Mouse (Mus musculus) stomach, embryonic 15.5 days (tissue): ENCODE measurements around the gene Ces1d. TPM values are rescaled to one million over a fixed set of nuclear protein-coding genes. Genes with fewer than 3 reads are reported as not detected.

Source experiments
- ATAC-seq: fragments of 200-750 bp; cut with Nextera tagmentation; 2 replicates; pipeline ENCODE4 v1.8.0; 2017; ENCODE audit warnings: low read depth, moderate number of reproducible peaks, moderate TSS enrichment; ENCODE audit not compliant: insufficient read depth, low FRiP score
- H3K27ac ChIP-seq: fragments of 300-500 bp; sonication (generic); 2 replicates; pipeline ENCODE4 v1.5.1; 2015; ENCODE audit warnings: mild to moderate bottlenecking, inconsistent platforms
- H3K27me3 ChIP-seq: fragments of 300-500 bp; sonication (generic); replicated peaks from 2 replicates; pipeline ENCODE4 v1.6.1; 2015; ENCODE audit warnings: inconsistent platforms
- H3K36me3 ChIP-seq: fragments of 300-500 bp; sonication (generic); 2 replicates; pipeline ENCODE4 v1.6.1; 2015; ENCODE audit warnings: inconsistent platforms
- H3K4me1 ChIP-seq: fragments of 300-500 bp; sonication (generic); 2 replicates; pipeline ENCODE4 v1.6.1; 2015; ENCODE audit warnings: inconsistent platforms
- H3K4me2 ChIP-seq: fragments of 300-500 bp; sonication (generic); 2 replicates; pipeline ENCODE4 v1.6.1; 2015; ENCODE audit warnings: mild to moderate bottlenecking, inconsistent platforms
- H3K4me3 ChIP-seq: fragments of 300-500 bp; sonication (generic); replicated peaks from 2 replicates; pipeline ENCODE4 v1.5.1; 2015; ENCODE audit warnings: inconsistent platforms
- H3K9ac ChIP-seq: fragments of 300-500 bp; sonication (generic); 2 replicates; pipeline ENCODE4 v1.6.1; 2015; ENCODE audit warnings: inconsistent platforms
- H3K9me3 ChIP-seq: fragments of 300-500 bp; sonication (generic); 2 replicates; pipeline ENCODE4 v1.6.1; 2016; ENCODE audit warnings: inconsistent platforms
- WGBS: fragments of 180-500 bp; shearing (Covaris S2); methylation state at CpG from one replicate; pipeline ENCODE4 v1.1.7; 2015; 5-methylcytosine and 5-hydroxymethylcytosine counted together
- polyA plus RNA-seq: library from polyadenylated mRNA; unstranded; fragments of >200 nt; fragmentation: Nextera tagmentation; extraction: Ambion mirVana; gene quantifications from 2 replicates; pipeline ENCODE4 v1.2.1, GENCODE M21; 2015

Gene Ces1d
- polyA plus RNA-seq, 1 experiment from 2014 or later = 2.5 TPM

- ATAC-seq = no peak
- H3K4me2 ChIP-seq = no peak within 1 kb of the TSS
- WGBS = 67% methylated on average over 3 of the region's 3 CpGs
- no peaks in the 10 kb centered on the region for H3K4me1 ChIP-seq
- no peaks in the 10 kb centered on the region for H3K27me3 ChIP-seq
- H3K9ac ChIP-seq = no peak within 1 kb of the TSS
- H3K27ac ChIP-seq = no peak within 1 kb of the TSS
- H3K9me3 ChIP-seq = no peaks in the 10 kb centered on the region
- no peaks in the 10 kb centered on the region for H3K36me3 ChIP-seq
- H3K4me3 ChIP-seq = no peak within 1 kb of the TSS
Measured at GRCm38 (mm10) chr8:93131233-93131980, 66.2 kb downstream of the Ces1d start, which contains the start of gene Ces1c. Gene Ces1c, minus strand, starts transcription at chr8:93131283.

- 78% methylated on average over 2 of the region's 2 CpGs for WGBS
- ATAC-seq = no peak
- Histone ChIP-seq H3K36me3 (no peaks in the 10 kb centered on the region), H3K4me1 (no peaks in the 10 kb centered on the region), H3K4me2 (no peak overlapping the region), H3K27me3 (no peaks in the 10 kb centered on the region), H3K27ac (no peak overlapping the region), H3K9me3 (no peaks in the 10 kb centered on the region), H3K9ac (no peak overlapping the region), H3K4me3 (no peak overlapping the region)
Measured at GRCm38 (mm10) chr8:93126476-93126875, 71.2 kb downstream of the Ces1d start.

GRCm38 (mm10) chr8:93122005-93122404 is 75.6 kb downstream of the Ces1d start:
- Histone ChIP-seq H3K36me3 (no peaks in the 10 kb centered on the region), H3K4me3 (no peak overlapping the region), H3K27me3 (no peaks in the 10 kb centered on the region), H3K4me2 (no peak overlapping the region), H3K9me3 (no peaks in the 10 kb centered on the region), H3K9ac (no peak overlapping the region), H3K27ac (no peak overlapping the region), H3K4me1 (no peaks in the 10 kb centered on the region)
- ATAC-seq = no peak
- WGBS = 92% methylated on average over 1 of the region's 1 CpGs

Other genes starting within 250 kb of the Ces1d start
- gene Slc6a2, start 237.8 kb downstream of the Ces1d start, polyA plus RNA-seq = 0.27 and 0.77 TPM in 2 replicates
- gene Ces1a, start 149.6 kb downstream of the Ces1d start, polyA plus RNA-seq = not detected in 2 replicates
- gene Ces1b, start 117.8 kb downstream of the Ces1d start, polyA plus RNA-seq = 0.15 TPM in 1 of 2 replicates, not detected in the other
- gene Ces1c, start 66.6 kb downstream of the Ces1d start, polyA plus RNA-seq = 0.23 and 0.34 TPM in 2 replicates
- gene Ces1e, start 31.8 kb upstream of the Ces1d start, polyA plus RNA-seq = 1.1 and 1.2 TPM in 2 replicates
- 0.12 and 0.18 TPM in 2 replicates for gene Ces1f, start 81.9 kb upstream of the Ces1d start, polyA plus RNA-seq
- gene Ces1g, start 139.5 kb upstream of the Ces1d start, polyA plus RNA-seq = 0.12 and 0.21 TPM in 2 replicates
- gene Ces1h, start 181.9 kb upstream of the Ces1d start, polyA plus RNA-seq = not detected in 2 replicates